In genomic region chr2:116049710-116050109, GRCm38 (mm10) we compare ENCODE assay signal across 9 mouse cellular contexts. TPM values are rescaled to one million over a fixed set of nuclear protein-coding genes. Genes with fewer than 3 reads are reported as not detected.
DNase-seq lines count a peak whose midpoint lies in the region; ATAC-seq lines count a peak whose summit lies in the region.
"Had no signal": no experiment of that assay in that cellular context is flagged by ENCODE, and none has a peak within 500 bp of the region (broad histone marks: within the 10 kb centered on the region; RNA-seq: fewer than 3 reads in every experiment).

No protein-coding gene starts in this region.

- H3K9ac ChIP-seq in lung, embryonic 15.5 days: no peak overlapping the region
- no peak overlapping the region for H3K9ac ChIP-seq in intestine, embryonic 14.5 days (ENCODE audit: low read length)
- H3K9ac ChIP-seq in stomach, embryonic 15.5 days: no peak overlapping the region
- H3K9ac ChIP-seq: limb, embryonic 12.5 days; neural tube, embryonic 12.5 days had no signal

- H3K27me3 ChIP-seq in lung, embryonic 15.5 days: no peaks in the 10 kb centered on the region
- H3K27me3 ChIP-seq in intestine, embryonic 14.5 days (replicated peaks; ENCODE audit: control insufficient read depth, insufficient read depth, low read length): no peaks in the 10 kb centered on the region
- H3K27me3 ChIP-seq in stomach, embryonic 15.5 days (replicated peaks): no peaks in the 10 kb centered on the region
- H3K27me3 ChIP-seq: neural tube, embryonic 12.5 days had no signal

- H3K36me3 ChIP-seq in lung, embryonic 15.5 days: 0 out of 2 replicates have a peak, but pooled peaks cover 4% of the 10 kb centered on the region
- peaks cover 35% of the 10 kb centered on the region for H3K36me3 ChIP-seq in intestine, embryonic 14.5 days (ENCODE audit: control insufficient read depth, insufficient read depth, low read length)
- no peaks in the 10 kb centered on the region for H3K36me3 ChIP-seq in stomach, embryonic 15.5 days
- H3K36me3 ChIP-seq: limb, embryonic 12.5 days had no signal

- no peak for DNase-seq in lung, postnatal 25 days (ENCODE audit: low spot score)
- peak; percentile 49 for DNase-seq in intestine, embryonic 14.5 days (ENCODE audit: low spot score)
- no peak for DNase-seq in cerebellum, postnatal 36 days
- DNase-seq in adrenal gland, postnatal 4 days (ENCODE audit: low spot score in 2 of 2): no peak

- peak overlapping the region; percentile 26 for H3K4me2 ChIP-seq in lung, embryonic 15.5 days
- no peak overlapping the region for H3K4me2 ChIP-seq in intestine, embryonic 14.5 days (ENCODE audit: low read length)
- H3K4me2 ChIP-seq in stomach, embryonic 15.5 days: peak overlapping the region; percentile 26
- H3K4me2 ChIP-seq: limb, embryonic 12.5 days; neural tube, embryonic 12.5 days had no signal

- no peaks in the 10 kb centered on the region for H3K9me3 ChIP-seq in lung, embryonic 15.5 days
- H3K9me3 ChIP-seq in intestine, embryonic 14.5 days (ENCODE audit: control insufficient read depth, low read length): no peaks in the 10 kb centered on the region
- H3K9me3 ChIP-seq in stomach, embryonic 15.5 days: no peaks in the 10 kb centered on the region
- H3K9me3 ChIP-seq: limb, embryonic 12.5 days; neural tube, embryonic 12.5 days had no signal

- H3K4me3 ChIP-seq in lung, embryonic 15.5 days: no peak overlapping the region
- no peak overlapping the region for H3K4me3 ChIP-seq in intestine, embryonic 14.5 days (ENCODE audit: low read depth, low read length)
- no peak overlapping the region for H3K4me3 ChIP-seq in stomach, embryonic 15.5 days (replicated peaks)
- H3K4me3 ChIP-seq: limb, embryonic 12.5 days; neural tube, embryonic 12.5 days had no signal

- H3K4me1 ChIP-seq in lung, embryonic 15.5 days: 0 out of 2 replicates have a peak, but pooled peaks cover 13% of the 10 kb centered on the region
- peaks cover 40% of the 10 kb centered on the region for H3K4me1 ChIP-seq in intestine, embryonic 14.5 days (replicated peaks; ENCODE audit: control insufficient read depth, insufficient read depth, low read length)
- H3K4me1 ChIP-seq in stomach, embryonic 15.5 days: peaks cover 21% of the 10 kb centered on the region; the same call in 1 of the 2 replicates

- 65% methylated on average over 9 of the region's 9 CpGs for WGBS in lung, embryonic 15.5 days
- WGBS in intestine, embryonic 14.5 days: 77% methylated on average over 9 of the region's 9 CpGs
- 69% methylated on average over 9 of the region's 9 CpGs for WGBS in stomach, embryonic 15.5 days

- ATAC-seq in lung, embryonic 15.5 days (ENCODE audit: borderline replicate concordance, extremely low read depth, low FRiP score, low TSS enrichment): no peak
- 0 out of 2 replicates have a peak, but pooled peaks have one; percentile 27 for ATAC-seq in granulocyte monocyte progenitor cell, adult 5-6 weeks (replicated peaks; ENCODE audit: poor library complexity, severe bottlenecking)
- no peak for ATAC-seq in intestine, embryonic 14.5 days (replicated peaks; ENCODE audit: low FRiP score, low TSS enrichment, low read depth)
- no peak for ATAC-seq in stomach, embryonic 15.5 days (ENCODE audit: insufficient read depth, low FRiP score, low read depth)

- H3K27ac ChIP-seq in lung, embryonic 15.5 days: no peak overlapping the region
- no peak overlapping the region for H3K27ac ChIP-seq in intestine, embryonic 14.5 days (ENCODE audit: low read depth)
- H3K27ac ChIP-seq in stomach, embryonic 15.5 days: peak overlapping the region; percentile 5; the same call in 1 of the 2 replicates
- H3K27ac ChIP-seq: limb, embryonic 12.5 days; neural tube, embryonic 12.5 days had no signal

RNA-seq across cellular contexts. Expression of gene Meis2, which starts 15.9 kb away (rescaled TPM):
- polyA plus RNA-seq in lung, embryonic 15.5 days (2015; fragmentation: Nextera tagmentation; extraction: Ambion mirVana): 24.4 and 25.8 TPM in 2 replicates
- total RNA-seq in granulocyte monocyte progenitor cell, adult 5-6 weeks (2014; fragmentation: Nextera tagmentation): not detected in 2 replicates
- not detected in 2 replicates for total RNA-seq in granulocyte monocyte progenitor cell, adult 5-6 weeks (2017)
- 67.3 and 73.2 TPM in 2 replicates for polyA plus RNA-seq in intestine, embryonic 14.5 days (2014; fragmentation: Nextera tagmentation; extraction: Ambion mirVana)
- polyA plus RNA-seq in stomach, embryonic 15.5 days (2015; fragmentation: Nextera tagmentation; extraction: Ambion mirVana): 53.0 and 57.8 TPM in 2 replicates
- total RNA-seq in adrenal gland, postnatal 4 days (2021): 100 to 1,000 TPM; 159 to 160 TPM
